Mouse (Mus musculus) heart, adult 2 months (tissue): ENCODE results near the gene Aacs. TPM values are rescaled to one million over a fixed set of nuclear protein-coding genes. Genes with fewer than 3 reads are reported as not detected.
A peak's percentile ranks its signal among the peaks of the same experiment; 100 is the strongest.
"Not testable (repeated sequence)": the region's sequence is repeated elsewhere in the genome, so short reads cannot be mapped to it uniquely, and the experiment has no call there.

ENCODE experiments used
- DNase-seq, 2 experiments: peaks; one replicate each; pipeline ENCODE4 v3.0.0; 2021
- H3K27ac ChIP-seq: fragments of 200-600 bp; 2 replicates; pipeline ENCODE4 v1.8.1; 2022
- H3K27me3 ChIP-seq: fragments of 200-500 bp; 2 replicates; pipeline ENCODE4 v1.6.1; 2012; ENCODE audit warnings: mild to moderate bottlenecking, low read length, inconsistent platforms, mixed read lengths; ENCODE audit not compliant: control insufficient read depth, insufficient read depth
- H3K36me3 ChIP-seq: fragments of 200-500 bp; 2 replicates; pipeline ENCODE4 v1.6.1; 2012; ENCODE audit warnings: low read length, inconsistent platforms; ENCODE audit not compliant: control insufficient read depth, insufficient read depth
- H3K4me1 ChIP-seq: fragments of 200-500 bp; 2 replicates; pipeline ENCODE4 v1.6.1; 2011; ENCODE audit warnings: low read length; ENCODE audit not compliant: control insufficient read depth, insufficient read depth
- H3K4me3 ChIP-seq: fragments of 200-600 bp; 2 replicates; pipeline ENCODE4 v1.8.1; 2022
- H3K79me2 ChIP-seq: fragments of 200-500 bp; replicated peaks from 2 replicates; pipeline ENCODE4 v1.6.1; 2012; ENCODE audit warnings: mild to moderate bottlenecking, inconsistent platforms, low read length, moderate library complexity, mixed read lengths; ENCODE audit not compliant: control insufficient read depth, insufficient read depth
- H3K9ac ChIP-seq: fragments of 200-500 bp; 2 replicates; pipeline ENCODE4 v1.6.1; 2012; ENCODE audit warnings: low read depth, mild to moderate bottlenecking, control low read depth, inconsistent platforms, low read length, mixed read lengths
- CTCF ChIP-seq: fragments of 200-600 bp; IDR thresholded peaks from 2 replicates; pipeline ENCODE4 v1.8.1; 2022; ENCODE audit warnings: antibody characterized with exemption, mild to moderate bottlenecking, moderate library complexity
- EP300 ChIP-seq: fragments of 200-500 bp; IDR thresholded peaks from 2 replicates; pipeline ENCODE4 v1.6.1; 2011; ENCODE audit warnings: low read depth, low read length, control low read depth; ENCODE audit not compliant: insufficient read depth
- POLR2A ChIP-seq: fragments of 200-500 bp; IDR thresholded peaks from 2 replicates; pipeline ENCODE4 v1.6.1; 2011; ENCODE audit warnings: mild to moderate bottlenecking, low read depth, low read length, control low read depth; ENCODE audit not compliant: insufficient read depth
- WGBS: fragments of 180-500 bp; shearing (Covaris S2); methylation state at CpG from one replicate; pipeline ENCODE4 v1.1.7; 2018; 5-methylcytosine and 5-hydroxymethylcytosine counted together
- intact Hi-C: fragments of 180-260 bp; cut with DNase I; formaldehyde crosslinking; loops from one replicate; pipeline ENCODE4 v1.15.1; 2025
- polyA plus RNA-seq: library from polyadenylated mRNA; depleted of rRNA; stranded (reverse); fragments of >200 nt; gene quantifications from 2 replicates; pipeline ENCODE4 v1.2.3, GENCODE M21; 2012
- total RNA-seq, 2 experiments: library from RNA; stranded (reverse); gene quantifications; 2 replicates each; pipeline ENCODE4 v1.2.3; 2021

The Aacs gene
- total and polyA plus RNA-seq, 3 experiments, result 3.3 to 17.7 (median 3.9) TPM

GRCm38 (mm10) chr5:125483712-125484611, 8.3 kb downstream of the Aacs start:
- Histone ChIP-seq H3K36me3 (no peaks in the 10 kb centered on the region), H3K4me3 (no peak overlapping the region), H3K9ac (no peak overlapping the region), H3K4me1 (peaks cover 2% of the 10 kb centered on the region), H3K27ac (no peak overlapping the region), H3K79me2 (no peaks in the 10 kb centered on the region), H3K27me3 (no peaks in the 10 kb centered on the region)
- DNase-seq, result no peak
- WGBS, result 79% methylated on average over 6 of the region's 6 CpGs
- intact Hi-C loops, result no loop called here
- no peak for TF ChIP-seq EP300
- TF ChIP-seq CTCF, result no peak
- no peak for TF ChIP-seq POLR2A

- Histone ChIP-seq H3K4me1 (peaks cover 2% of the 10 kb centered on the region), H3K27me3 (no peaks in the 10 kb centered on the region), H3K36me3 (no peaks in the 10 kb centered on the region), H3K27ac (no peak overlapping the region), H3K4me3 (no peak overlapping the region), H3K79me2 (no peaks in the 10 kb centered on the region), H3K9ac (no peak overlapping the region)
- intact Hi-C loops, result no loop called here
- no peak for DNase-seq
- WGBS, result 84% methylated on average over 4 of the region's 4 CpGs
- TF ChIP-seq EP300 (no peak), POLR2A (no peak), CTCF (no peak)
Observed at GRCm38 (mm10) chr5:125485031-125485778, 9.6 kb downstream of the Aacs start.

GRCm38 (mm10) chr5:125486088-125486487, 10.5 kb downstream of the Aacs start:
- peaks cover 2% of the 10 kb centered on the region for H3K4me1 ChIP-seq
- no peak for DNase-seq
- WGBS, result 70% methylated on average over 1 of the region's 1 CpGs
- intact Hi-C loops, result no loop called here
- no peak overlapping the region for H3K27ac ChIP-seq
- H3K9ac ChIP-seq, result no peak overlapping the region
- no peaks in the 10 kb centered on the region for H3K36me3 ChIP-seq
- no peaks in the 10 kb centered on the region for H3K27me3 ChIP-seq
- H3K4me3 ChIP-seq, result no peak overlapping the region
- TF ChIP-seq EP300, result no peak
- no peak for TF ChIP-seq POLR2A
- no peak for TF ChIP-seq CTCF
- H3K79me2 ChIP-seq, result no peaks in the 10 kb centered on the region

GRCm38 (mm10) chr5:125487375-125488115, 11.9 kb downstream of the Aacs start:
- Histone ChIP-seq H3K79me2 (no peaks in the 10 kb centered on the region), H3K4me3 (no peak overlapping the region), H3K36me3 (no peaks in the 10 kb centered on the region), H3K4me1 (peaks cover 2% of the 10 kb centered on the region), H3K27me3 (no peaks in the 10 kb centered on the region), H3K9ac (no peak overlapping the region), H3K27ac (no peak overlapping the region)
- intact Hi-C loops, result no loop called here
- 85% methylated on average over 11 of the region's 11 CpGs for WGBS
- no peak for TF ChIP-seq POLR2A
- TF ChIP-seq CTCF, result no peak
- no peak for TF ChIP-seq EP300
- no peak for DNase-seq

DNA sequence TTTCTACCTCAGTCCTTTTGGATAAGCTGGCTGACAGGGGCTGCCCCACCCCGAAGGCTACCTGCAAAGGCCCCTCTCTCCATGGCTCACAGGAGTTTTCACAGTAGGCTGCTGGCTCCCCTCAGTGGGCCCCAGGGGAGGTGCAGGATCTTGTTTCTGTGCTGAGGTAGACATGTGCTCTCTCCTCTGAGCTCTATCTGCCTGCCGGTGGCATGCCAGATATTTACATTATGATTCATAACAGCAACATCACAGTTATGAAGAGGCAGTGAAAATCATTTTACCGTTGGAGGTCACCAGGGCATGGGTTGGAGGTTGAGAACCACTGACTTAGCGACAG, 12.5 kb downstream of the Aacs start:
- H3K9ac ChIP-seq, result no peak overlapping the region
- H3K36me3 ChIP-seq, result no peaks in the 10 kb centered on the region
- no peak for TF ChIP-seq EP300
- TF ChIP-seq CTCF, result peak; percentile 59
- TF ChIP-seq POLR2A, result no peak
- DNase-seq, result no peak
- intact Hi-C loops, result no loop called here
- H3K4me3 ChIP-seq, result no peak overlapping the region
- H3K4me1 ChIP-seq, result peaks cover 2% of the 10 kb centered on the region
- no peaks in the 10 kb centered on the region for H3K79me2 ChIP-seq
- no peak overlapping the region for H3K27ac ChIP-seq
- H3K27me3 ChIP-seq, result no peaks in the 10 kb centered on the region
- 59% methylated on average over 4 of the region's 4 CpGs for WGBS

DNA sequence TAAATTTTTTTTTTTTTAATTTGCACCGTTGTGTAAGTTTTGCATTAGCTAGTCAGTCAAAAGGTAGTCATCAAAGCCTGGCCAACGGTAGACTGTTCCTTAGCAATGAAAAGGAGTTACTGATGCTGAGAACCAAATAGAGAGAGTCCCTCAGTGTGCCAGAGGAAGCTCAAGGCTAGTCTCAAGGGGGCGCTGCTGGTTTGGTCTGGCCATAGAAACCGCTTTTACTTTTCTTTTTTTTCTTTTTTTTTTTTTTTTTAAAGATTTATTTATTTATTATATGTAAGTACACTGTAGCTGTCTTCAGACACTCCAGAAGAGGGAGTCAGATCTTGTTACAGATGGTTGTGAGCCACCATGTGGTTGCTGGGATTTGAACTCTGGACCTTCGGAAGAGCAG, 13.3 kb downstream of the Aacs start:
- H3K9ac ChIP-seq, H3K4me3 ChIP-seq, H3K79me2 ChIP-seq, H3K4me1 ChIP-seq, H3K27ac ChIP-seq, DNase-seq, H3K27me3 ChIP-seq, H3K36me3 ChIP-seq, intact Hi-C loops: not testable (repeated sequence)
- WGBS, result 92% methylated on average over 5 of the region's 5 CpGs
